Mouse (Mus musculus): ENCODE data around the gene Glra1.
A peak's percentile ranks its signal among the peaks of the same experiment; 100 is the strongest.

Gene Glra1

GRCm38 (mm10) chr11:55469923-55470691, 137.9 kb downstream of the Glra1 start:
- Histone ChIP-seq H3K36me3 (ENCODE audit: insufficient read depth, low read length) (peaks cover 45% of the 10 kb centered on the region), H3K4me1 (replicated peaks; ENCODE audit: low read depth, low read length) (peaks cover 65% of the 10 kb centered on the region), H3K4me3 (replicated peaks; ENCODE audit: low read length) (peak overlapping the region; percentile 99), H3K27me3 (ENCODE audit: insufficient read depth, low read length) (no peaks in the 10 kb centered on the region), H3K9me3 (ENCODE audit: low read length) (no peaks in the 10 kb centered on the region)
- no peak for TF ChIP-seq NANOG (IDR thresholded peaks at IDR 0.05; ENCODE audit: borderline replicate concordance, low read length)
- TF ChIP-seq CTCF (conservative IDR thresholded peaks at IDR 0.05; ENCODE audit: low read length), result no peak
- no peak for TF ChIP-seq POU5F1 (IDR thresholded peaks at IDR 0.05; ENCODE audit: borderline replicate concordance, low read length)

GRCm38 (mm10) chr11:55469048-55469843, 138.8 kb downstream of the Glra1 start, which contains the start of gene G3bp1:
Gene G3bp1 (plus strand): TSS chr11:55469685.
- Histone ChIP-seq H3K27me3 (ENCODE audit: insufficient read depth, low read length) (no peaks in the 10 kb centered on the region), H3K36me3 (ENCODE audit: insufficient read depth, low read length) (peaks cover 37% of the 10 kb centered on the region), H3K4me3 (replicated peaks; ENCODE audit: low read length) (peak within 1 kb of the TSS; percentile 99), H3K4me1 (replicated peaks; ENCODE audit: low read depth, low read length) (peaks cover 64% of the 10 kb centered on the region), H3K9me3 (ENCODE audit: low read length) (no peaks in the 10 kb centered on the region)
- TF ChIP-seq NANOG (IDR thresholded peaks at IDR 0.05; ENCODE audit: borderline replicate concordance, low read length) (no peak), CTCF (conservative IDR thresholded peaks at IDR 0.05; ENCODE audit: low read length) (peak; percentile 19; the same call in 1 of the 2 replicates)

DNA sequence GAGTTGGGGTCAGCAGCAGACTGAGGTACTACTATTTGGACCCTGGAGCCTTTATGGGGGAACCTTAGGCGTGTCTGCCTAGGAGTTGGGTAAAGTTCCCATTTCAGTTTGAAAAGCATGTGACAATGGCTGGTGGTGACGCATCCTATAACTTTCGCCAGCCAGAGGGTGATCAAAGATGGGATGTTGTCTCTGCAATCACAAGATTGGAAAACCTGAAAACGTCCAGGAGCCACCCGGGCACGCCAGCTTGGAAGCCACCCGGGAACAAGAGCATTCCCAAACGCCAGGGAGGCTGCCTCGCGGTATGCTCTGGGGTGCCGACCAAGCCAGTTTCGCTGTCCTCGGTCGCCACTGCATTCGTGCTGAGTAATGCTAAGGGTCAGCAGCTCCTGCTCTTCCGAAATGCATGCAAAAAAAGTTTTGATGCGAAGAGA, 139.4 kb downstream of the Glra1 start:
- Histone ChIP-seq H3K4me1 (replicated peaks; ENCODE audit: low read depth, low read length) (peaks cover 58% of the 10 kb centered on the region), H3K9me3 (ENCODE audit: low read length) (no peaks in the 10 kb centered on the region), H3K36me3 (ENCODE audit: insufficient read depth, low read length) (peaks cover 31% of the 10 kb centered on the region), H3K27me3 (ENCODE audit: insufficient read depth, low read length) (no peaks in the 10 kb centered on the region), H3K4me3 (replicated peaks; ENCODE audit: low read length) (peak overlapping the region; percentile 83)
- TF ChIP-seq CTCF (conservative IDR thresholded peaks at IDR 0.05; ENCODE audit: low read length), result no peak
- no peak for TF ChIP-seq POU5F1 (IDR thresholded peaks at IDR 0.05; ENCODE audit: borderline replicate concordance, low read length)
- TF ChIP-seq NANOG (IDR thresholded peaks at IDR 0.05; ENCODE audit: borderline replicate concordance, low read length), result no peak

GRCm38 (mm10) chr11:55468012-55468411, 140.0 kb downstream of the Glra1 start:
- Histone ChIP-seq H3K4me3 (replicated peaks; ENCODE audit: low read length) (peak overlapping the region; percentile 83), H3K9me3 (ENCODE audit: low read length) (no peaks in the 10 kb centered on the region), H3K36me3 (ENCODE audit: insufficient read depth, low read length) (peaks cover 24% of the 10 kb centered on the region), H3K27me3 (ENCODE audit: insufficient read depth, low read length) (no peaks in the 10 kb centered on the region), H3K4me1 (replicated peaks; ENCODE audit: low read depth, low read length) (peaks cover 52% of the 10 kb centered on the region)
- TF ChIP-seq CTCF (conservative IDR thresholded peaks at IDR 0.05; ENCODE audit: low read length), result no peak
- TF ChIP-seq NANOG (IDR thresholded peaks at IDR 0.05; ENCODE audit: borderline replicate concordance, low read length), result no peak
- no peak for TF ChIP-seq POU5F1 (IDR thresholded peaks at IDR 0.05; ENCODE audit: borderline replicate concordance, low read length)

DNA sequence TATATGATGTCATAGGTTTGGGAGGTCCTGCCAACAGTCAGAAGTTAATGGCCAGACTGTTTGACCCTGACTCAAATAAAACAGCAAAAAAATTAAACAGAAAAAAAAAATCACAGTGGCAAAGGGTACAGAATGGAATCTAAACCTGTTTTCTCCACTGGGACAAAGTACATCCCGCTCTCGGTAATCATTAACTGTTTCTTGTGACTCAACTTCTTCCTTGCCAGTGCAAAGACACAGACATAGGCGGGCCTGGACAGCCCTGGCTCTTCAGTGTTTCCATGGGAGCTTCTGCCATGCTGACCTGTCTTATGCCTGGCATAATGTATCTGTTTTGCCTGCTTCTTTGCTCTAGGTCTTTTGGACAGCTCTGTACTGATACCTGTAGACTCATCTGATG, 142.8 kb downstream of the Glra1 start:
- TF ChIP-seq NANOG (IDR thresholded peaks at IDR 0.05; ENCODE audit: borderline replicate concordance, low read length) (no peak), POU5F1 (IDR thresholded peaks at IDR 0.05; ENCODE audit: borderline replicate concordance, low read length) (no peak)

DNA sequence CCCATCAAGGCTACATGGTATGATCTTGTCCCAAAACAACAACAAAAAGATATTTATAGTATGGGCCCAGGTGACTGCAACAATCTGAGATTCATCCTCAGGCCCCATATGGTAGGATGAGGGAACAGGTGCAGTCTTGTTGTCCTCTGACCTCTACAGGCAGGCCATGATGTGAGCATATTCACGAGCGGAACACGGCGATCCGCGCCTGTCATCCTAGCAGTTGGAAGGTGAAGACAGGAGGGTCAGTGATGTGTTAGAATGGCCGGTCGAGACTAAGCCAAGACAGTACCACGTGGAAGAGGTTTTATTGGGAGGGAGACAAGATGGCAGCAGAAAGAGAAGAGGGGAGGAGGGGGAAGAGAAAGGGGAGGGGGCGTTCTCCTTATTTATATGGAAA, 143.3 kb downstream of the Glra1 start:
- no peak for TF ChIP-seq POU5F1 (IDR thresholded peaks at IDR 0.05; ENCODE audit: borderline replicate concordance, low read length)
- no peak for TF ChIP-seq CTCF (conservative IDR thresholded peaks at IDR 0.05; ENCODE audit: low read length)
- TF ChIP-seq NANOG (IDR thresholded peaks at IDR 0.05; ENCODE audit: borderline replicate concordance, low read length), result no peak
- H3K36me3 ChIP-seq (ENCODE audit: insufficient read depth, low read length), result peaks cover 3% of the 10 kb centered on the region
- H3K9me3 ChIP-seq (ENCODE audit: low read length), result no peaks in the 10 kb centered on the region
- H3K27me3 ChIP-seq (ENCODE audit: insufficient read depth, low read length), result no peaks in the 10 kb centered on the region
- peaks cover 49% of the 10 kb centered on the region for H3K4me1 ChIP-seq (replicated peaks; ENCODE audit: low read depth, low read length)
- 0 out of 2 replicates have a peak overlapping the region, but pooled peaks have one; percentile 5 for H3K4me3 ChIP-seq (replicated peaks; ENCODE audit: low read length)

More for the DNA sequence above, 142.8 kb downstream of the Glra1 start:
- Histone ChIP-seq H3K36me3 (ENCODE audit: insufficient read depth, low read length) (no peaks in the 10 kb centered on the region), H3K9me3 (ENCODE audit: low read length) (no peaks in the 10 kb centered on the region), H3K27me3 (ENCODE audit: insufficient read depth, low read length) (no peaks in the 10 kb centered on the region), H3K4me3 (replicated peaks; ENCODE audit: low read length) (no peak overlapping the region), H3K4me1 (replicated peaks; ENCODE audit: low read depth, low read length) (peaks cover 45% of the 10 kb centered on the region)
